Mouse (Mus musculus): ENCODE results near the gene Fstl4. TPM values are rescaled to one million over a fixed set of nuclear protein-coding genes. Genes with fewer than 3 reads are reported as not detected.

Fstl4 gene
- total and polyA plus RNA-seq, 2 experiments: under 0.01 TPM; not detected in 1

DNA sequence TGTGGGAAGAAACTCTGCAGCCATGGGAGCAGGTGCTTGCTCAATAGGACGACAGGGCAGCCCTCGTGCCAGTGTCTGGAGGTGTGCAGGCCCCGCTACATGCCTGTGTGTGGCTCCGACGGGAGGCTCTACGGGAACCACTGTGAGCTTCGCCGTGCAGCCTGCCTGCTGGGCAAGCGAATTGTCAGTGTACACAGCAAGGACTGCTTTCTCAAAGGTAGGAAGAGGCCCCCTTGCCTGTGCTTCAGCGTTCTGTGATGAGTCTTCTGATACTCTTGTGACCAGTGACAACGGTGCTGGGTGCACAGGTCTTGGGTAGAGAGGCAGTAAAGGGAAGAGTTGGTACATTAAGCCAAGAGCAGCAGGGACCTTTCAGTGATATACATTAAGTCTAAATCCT is 235.8 kb downstream of the Fstl4 start:
- no peaks in the 10 kb centered on the region for H3K79me2 ChIP-seq (ENCODE audit: control insufficient read depth, insufficient read depth, low read length)
- WGBS: 85% methylated on average over 11 of the region's 11 CpGs
- TF ChIP-seq CTCF (IDR thresholded peaks at IDR 0.05; ENCODE audit: low read depth, low read length) (no peak), POLR2A (IDR thresholded peaks at IDR 0.05; ENCODE audit: extremely low read depth, insufficient read depth, low read length) (no peak)
- no peak overlapping the region for H3K27ac ChIP-seq (replicated peaks; ENCODE audit: insufficient read depth, low read depth, low read length)
- no peak for DNase-seq (ENCODE audit: extremely low read depth, low read depth, low spot score)
- H3K36me3 ChIP-seq (ENCODE audit: control insufficient read depth, insufficient read depth, low read length): no peaks in the 10 kb centered on the region
- H3K4me1 ChIP-seq (ENCODE audit: control insufficient read depth, insufficient read depth, low read length): no peaks in the 10 kb centered on the region
- H3K4me3 ChIP-seq (ENCODE audit: insufficient read depth, low read depth, low read length): no peak overlapping the region
- no peaks in the 10 kb centered on the region for H3K27me3 ChIP-seq (ENCODE audit: control insufficient read depth, insufficient read depth, low read length)
- no peak overlapping the region for H3K9ac ChIP-seq (ENCODE audit: low read depth, low read length)

DNA sequence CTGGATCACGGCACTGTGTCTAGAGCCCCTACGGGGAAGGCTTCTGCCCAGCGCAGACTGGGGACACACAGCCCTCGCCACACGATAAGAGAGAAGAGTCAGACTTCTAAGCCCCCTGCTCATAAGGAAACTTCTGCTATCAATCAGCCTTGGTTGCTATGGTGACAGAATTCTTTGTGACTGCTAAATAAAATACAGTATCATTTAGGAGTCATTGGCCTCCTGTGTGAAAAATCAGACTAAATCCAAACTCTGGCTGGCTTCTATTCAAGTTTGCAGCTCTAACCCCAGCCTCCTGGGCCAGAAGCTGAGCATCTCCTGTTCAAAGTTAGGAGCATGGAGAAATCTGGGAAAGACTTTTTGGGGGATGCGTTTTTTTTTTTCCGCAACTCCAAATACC is 238.9 kb downstream of the Fstl4 start:
- Histone ChIP-seq H3K4me1 (ENCODE audit: control insufficient read depth, insufficient read depth, low read length) (no peaks in the 10 kb centered on the region), H3K9ac (ENCODE audit: low read depth, low read length) (no peak overlapping the region), H3K27ac (replicated peaks; ENCODE audit: insufficient read depth, low read depth, low read length) (no peak overlapping the region), H3K4me3 (ENCODE audit: insufficient read depth, low read depth, low read length) (no peak overlapping the region), H3K36me3 (ENCODE audit: control insufficient read depth, insufficient read depth, low read length) (no peaks in the 10 kb centered on the region), H3K27me3 (ENCODE audit: control insufficient read depth, insufficient read depth, low read length) (no peaks in the 10 kb centered on the region), H3K79me2 (ENCODE audit: control insufficient read depth, insufficient read depth, low read length) (no peaks in the 10 kb centered on the region)
- TF ChIP-seq CTCF (IDR thresholded peaks at IDR 0.05; ENCODE audit: low read depth, low read length) (no peak), POLR2A (IDR thresholded peaks at IDR 0.05; ENCODE audit: extremely low read depth, insufficient read depth, low read length) (no peak)
- DNase-seq (ENCODE audit: extremely low read depth, low read depth, low spot score): no peak
- 78% methylated on average over 7 of the region's 7 CpGs for WGBS

GRCm38 (mm10) chr11:53003811-53004210 is 239.4 kb downstream of the Fstl4 start:
- no peak overlapping the region for H3K9ac ChIP-seq (ENCODE audit: low read depth, low read length)
- no peak overlapping the region for H3K27ac ChIP-seq (replicated peaks; ENCODE audit: insufficient read depth, low read depth, low read length)
- TF ChIP-seq CTCF (IDR thresholded peaks at IDR 0.05; ENCODE audit: low read depth, low read length) (no peak), POLR2A (IDR thresholded peaks at IDR 0.05; ENCODE audit: extremely low read depth, insufficient read depth, low read length) (no peak)
- 86% methylated on average over 9 of the region's 9 CpGs for WGBS
- no peak overlapping the region for H3K4me3 ChIP-seq (ENCODE audit: insufficient read depth, low read depth, low read length)
- no peaks in the 10 kb centered on the region for H3K27me3 ChIP-seq (ENCODE audit: control insufficient read depth, insufficient read depth, low read length)
- H3K36me3 ChIP-seq (ENCODE audit: control insufficient read depth, insufficient read depth, low read length): no peaks in the 10 kb centered on the region
- no peaks in the 10 kb centered on the region for H3K4me1 ChIP-seq (ENCODE audit: control insufficient read depth, insufficient read depth, low read length)
- no peak for DNase-seq (ENCODE audit: extremely low read depth, low read depth, low spot score)
- H3K79me2 ChIP-seq (ENCODE audit: control insufficient read depth, insufficient read depth, low read length): no peaks in the 10 kb centered on the region

GRCm38 (mm10) chr11:53009597-53009996 is 245.2 kb downstream of the Fstl4 start:
- WGBS: 60% methylated on average over 7 of the region's 7 CpGs

GRCm38 (mm10) chr11:53011996-53012505 is 247.6 kb downstream of the Fstl4 start:
- Histone ChIP-seq H3K27ac (replicated peaks; ENCODE audit: insufficient read depth, low read depth, low read length) (no peak overlapping the region), H3K36me3 (ENCODE audit: control insufficient read depth, insufficient read depth, low read length) (no peaks in the 10 kb centered on the region), H3K27me3 (ENCODE audit: control insufficient read depth, insufficient read depth, low read length) (no peaks in the 10 kb centered on the region), H3K4me1 (ENCODE audit: control insufficient read depth, insufficient read depth, low read length) (no peaks in the 10 kb centered on the region), H3K9ac (ENCODE audit: low read depth, low read length) (no peak overlapping the region), H3K4me3 (ENCODE audit: insufficient read depth, low read depth, low read length) (no peak overlapping the region), H3K79me2 (ENCODE audit: control insufficient read depth, insufficient read depth, low read length) (no peaks in the 10 kb centered on the region)
- 76% methylated on average over 6 of the region's 6 CpGs for WGBS
- no peak for DNase-seq (ENCODE audit: extremely low read depth, low read depth, low spot score)
- TF ChIP-seq POLR2A (IDR thresholded peaks at IDR 0.05; ENCODE audit: extremely low read depth, insufficient read depth, low read length): no peak
- no peak for TF ChIP-seq CTCF (IDR thresholded peaks at IDR 0.05; ENCODE audit: low read depth, low read length)

More at GRCm38 (mm10) chr11:53009597-53009996, 245.2 kb downstream of the Fstl4 start:
- Histone ChIP-seq H3K4me1 (ENCODE audit: control insufficient read depth, insufficient read depth, low read length) (no peaks in the 10 kb centered on the region), H3K27me3 (ENCODE audit: control insufficient read depth, insufficient read depth, low read length) (no peaks in the 10 kb centered on the region), H3K9ac (ENCODE audit: low read depth, low read length) (no peak overlapping the region), H3K36me3 (ENCODE audit: control insufficient read depth, insufficient read depth, low read length) (no peaks in the 10 kb centered on the region), H3K4me3 (ENCODE audit: insufficient read depth, low read depth, low read length) (no peak overlapping the region), H3K27ac (replicated peaks; ENCODE audit: insufficient read depth, low read depth, low read length) (no peak overlapping the region), H3K79me2 (ENCODE audit: control insufficient read depth, insufficient read depth, low read length) (no peaks in the 10 kb centered on the region)
- DNase-seq (ENCODE audit: extremely low read depth, low read depth, low spot score): no peak
- no peak for TF ChIP-seq POLR2A (IDR thresholded peaks at IDR 0.05; ENCODE audit: extremely low read depth, insufficient read depth, low read length)
- TF ChIP-seq CTCF (IDR thresholded peaks at IDR 0.05; ENCODE audit: low read depth, low read length): no peak

DNA sequence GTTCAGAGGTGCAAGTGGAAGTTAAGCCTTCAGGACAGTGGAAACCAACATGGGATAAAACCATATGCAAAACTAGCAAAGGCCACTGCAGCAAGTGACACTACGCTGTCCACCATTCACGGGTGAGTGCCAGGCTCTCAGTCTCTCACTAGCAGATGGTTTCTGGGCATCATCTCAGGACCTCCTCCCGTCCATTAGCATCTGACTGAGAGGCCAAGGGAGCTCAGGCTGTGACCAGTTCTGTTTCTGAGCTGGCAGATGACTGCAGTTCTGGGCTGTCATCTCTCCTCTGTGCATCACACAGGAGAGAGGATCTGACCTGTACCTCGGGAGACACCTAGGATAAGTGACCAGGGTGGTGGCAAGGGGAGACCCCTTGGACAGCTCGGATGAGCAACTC is 249.5 kb downstream of the Fstl4 start:
- H3K9ac ChIP-seq (ENCODE audit: low read depth, low read length): no peak overlapping the region
- no peak overlapping the region for H3K27ac ChIP-seq (replicated peaks; ENCODE audit: insufficient read depth, low read depth, low read length)
- H3K4me1 ChIP-seq (ENCODE audit: control insufficient read depth, insufficient read depth, low read length): no peaks in the 10 kb centered on the region
- H3K4me3 ChIP-seq (ENCODE audit: insufficient read depth, low read depth, low read length): no peak overlapping the region
- no peaks in the 10 kb centered on the region for H3K27me3 ChIP-seq (ENCODE audit: control insufficient read depth, insufficient read depth, low read length)
- WGBS: 73% methylated on average over 5 of the region's 5 CpGs
- no peak for DNase-seq (ENCODE audit: extremely low read depth, low read depth, low spot score)
- no peaks in the 10 kb centered on the region for H3K36me3 ChIP-seq (ENCODE audit: control insufficient read depth, insufficient read depth, low read length)
- TF ChIP-seq POLR2A (IDR thresholded peaks at IDR 0.05; ENCODE audit: extremely low read depth, insufficient read depth, low read length) (no peak), CTCF (IDR thresholded peaks at IDR 0.05; ENCODE audit: low read depth, low read length) (no peak)
- H3K79me2 ChIP-seq (ENCODE audit: control insufficient read depth, insufficient read depth, low read length): no peaks in the 10 kb centered on the region

All from liver, adult 2 months (tissue).